Mouse (Mus musculus) regulatory T cell (primary cell): ENCODE results near the gene Tex21.

Experiments
- in situ Hi-C: fragments of 300-600 bp; cut with MboI, MseI; formaldehyde crosslinking; loops from one replicate; pipeline ENCODE4 v1.15.1; 2025; ENCODE audit warnings: high pct_unique_total_duplicates

The Tex21 gene

GRCm38 (mm10) chr12:76246646-76247045 is at the start of gene Tex21:
Gene Tex21 (minus strand): TSS chr12:76246746.
- in situ Hi-C loops, result no loop called here

- in situ Hi-C loops, result no loop called here
Observed at GRCm38 (mm10) chr12:76293192-76293591, 46.6 kb upstream of the Tex21 start.

DNA sequence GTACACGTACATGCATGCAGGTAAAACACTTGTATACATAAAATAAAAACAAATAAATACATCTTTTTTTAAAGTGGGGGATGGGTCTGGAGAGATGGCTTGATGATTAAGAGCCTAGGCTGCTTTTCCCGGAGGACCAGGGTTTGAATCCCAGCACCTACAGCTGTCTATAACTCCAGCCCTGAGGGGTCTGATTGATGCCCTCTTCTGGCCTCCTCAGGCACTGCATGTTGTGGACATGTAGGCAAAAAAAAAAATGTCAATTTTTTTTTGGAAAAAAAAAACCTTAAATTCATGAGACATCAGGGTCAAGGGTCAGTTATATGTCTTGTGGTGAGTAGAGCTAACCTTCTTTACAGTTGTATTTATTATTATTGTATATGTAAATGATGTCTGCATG is 43.7 kb upstream of the Tex21 start:
- in situ Hi-C loops, result no loop called here

DNA sequence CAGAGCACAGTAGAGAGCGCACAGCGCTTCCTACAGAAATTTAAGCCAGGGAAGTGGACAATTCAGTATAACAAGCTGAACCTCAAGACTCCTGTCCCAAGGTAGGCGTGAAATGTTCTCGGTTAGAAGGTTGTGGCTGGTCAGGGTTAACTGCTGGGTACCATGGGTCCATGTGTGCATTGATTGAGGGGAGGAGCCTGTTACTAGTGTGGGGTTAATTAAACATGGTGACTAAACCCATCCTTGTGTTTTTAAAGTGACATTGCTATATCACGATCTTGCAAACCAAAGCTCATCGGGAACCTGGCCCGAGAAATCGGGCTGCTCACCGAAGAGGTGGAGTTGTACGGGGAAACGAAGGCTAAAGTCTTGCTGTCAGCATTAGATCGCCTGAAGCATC is 42.9 kb upstream of the Tex21 start:
- in situ Hi-C loops, result loop anchor here (10.0 kb wide), 1 partner anchor 745 kb away; no protein-coding TSS in a partner anchor

DNA sequence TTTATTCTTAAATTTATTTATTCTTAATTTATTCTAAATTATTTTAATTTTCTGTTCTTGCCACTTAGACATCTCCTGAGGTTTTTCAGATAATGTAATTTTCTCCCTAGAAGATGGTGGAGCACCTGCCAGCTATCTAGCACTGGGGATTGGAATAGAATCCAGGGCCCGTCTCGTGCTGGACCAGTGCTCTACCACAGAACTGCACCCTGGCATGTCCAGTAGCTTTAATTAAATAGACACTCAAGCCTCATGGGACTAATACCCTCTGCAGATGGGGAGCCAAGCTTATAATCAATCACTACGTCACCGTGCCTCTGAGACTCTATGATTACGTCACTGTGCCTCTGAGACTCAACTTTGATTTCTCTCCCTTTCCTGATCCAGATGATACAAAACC is 41.9 kb upstream of the Tex21 start:
- in situ Hi-C loops, result loop anchor here (10.0 kb wide), 1 partner anchor 746 kb away; no protein-coding TSS in a partner anchor

GRCm38 (mm10) chr12:76287986-76288385 is 41.4 kb upstream of the Tex21 start:
- in situ Hi-C loops, result loop anchor here (10.0 kb wide), 1 partner anchor 747 kb away; no protein-coding TSS in a partner anchor

- in situ Hi-C loops, result loop anchor here (10.0 kb wide), 1 partner anchor 749 kb away; no protein-coding TSS in a partner anchor
Observed at GRCm38 (mm10) chr12:76285418-76285817, 38.9 kb upstream of the Tex21 start.

DNA sequence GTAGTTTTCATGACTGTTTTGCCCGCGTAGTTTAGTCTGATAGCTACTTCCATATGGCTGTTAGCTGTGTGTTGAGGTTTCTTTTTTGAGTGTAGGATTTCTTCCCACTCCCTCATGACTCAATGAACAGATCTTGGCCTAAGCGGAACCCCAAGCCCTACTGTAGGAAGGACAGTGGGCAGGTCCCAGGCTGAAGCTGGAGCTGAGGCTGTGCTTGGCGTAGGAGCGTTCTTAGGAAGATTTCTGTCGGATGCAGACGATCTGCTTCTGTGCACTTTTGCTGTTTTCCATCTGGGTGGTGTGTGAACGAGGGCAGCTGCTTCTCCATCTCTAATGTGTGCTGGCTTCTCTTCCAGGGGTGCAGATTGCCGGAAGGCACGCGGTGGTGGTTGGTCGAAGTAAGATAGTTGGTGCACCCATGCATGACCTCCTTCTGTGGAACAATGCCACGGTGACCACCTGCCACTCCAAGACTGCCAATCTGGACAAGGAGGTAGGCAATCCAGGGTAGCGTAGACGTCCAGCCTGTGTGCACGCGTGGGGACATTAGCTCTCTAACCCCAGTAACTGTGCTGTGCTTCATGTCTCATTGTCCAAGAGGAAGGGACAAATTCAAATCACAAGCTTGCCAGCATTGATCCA is 36.1 kb upstream of the Tex21 start:
- in situ Hi-C loops, result loop anchor here (10.0 kb wide), 1 partner anchor 752 kb away; no protein-coding TSS in a partner anchor

DNA sequence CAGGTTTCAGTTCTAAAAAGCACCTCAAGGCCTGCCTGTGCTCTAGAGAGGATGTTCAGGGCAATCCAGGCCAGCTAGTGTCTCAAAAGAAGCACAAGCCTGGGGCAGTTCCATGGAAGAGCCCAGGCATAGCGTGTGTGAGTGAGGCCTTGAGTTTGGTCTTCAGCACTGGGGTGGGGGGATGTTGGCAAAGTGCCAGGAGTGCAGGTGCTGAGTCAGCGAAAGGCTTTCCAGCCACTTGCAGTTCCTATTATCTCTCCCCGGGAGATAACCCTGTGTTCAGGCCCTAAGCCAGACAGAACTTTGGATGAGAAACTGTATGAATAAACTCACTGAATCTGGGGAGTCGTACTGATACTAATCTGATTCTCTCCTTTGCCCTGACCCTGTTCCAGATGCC is 35.6 kb upstream of the Tex21 start:
- in situ Hi-C loops, result loop anchor here (10.0 kb wide), 1 partner anchor 753 kb away; no protein-coding TSS in a partner anchor

DNA sequence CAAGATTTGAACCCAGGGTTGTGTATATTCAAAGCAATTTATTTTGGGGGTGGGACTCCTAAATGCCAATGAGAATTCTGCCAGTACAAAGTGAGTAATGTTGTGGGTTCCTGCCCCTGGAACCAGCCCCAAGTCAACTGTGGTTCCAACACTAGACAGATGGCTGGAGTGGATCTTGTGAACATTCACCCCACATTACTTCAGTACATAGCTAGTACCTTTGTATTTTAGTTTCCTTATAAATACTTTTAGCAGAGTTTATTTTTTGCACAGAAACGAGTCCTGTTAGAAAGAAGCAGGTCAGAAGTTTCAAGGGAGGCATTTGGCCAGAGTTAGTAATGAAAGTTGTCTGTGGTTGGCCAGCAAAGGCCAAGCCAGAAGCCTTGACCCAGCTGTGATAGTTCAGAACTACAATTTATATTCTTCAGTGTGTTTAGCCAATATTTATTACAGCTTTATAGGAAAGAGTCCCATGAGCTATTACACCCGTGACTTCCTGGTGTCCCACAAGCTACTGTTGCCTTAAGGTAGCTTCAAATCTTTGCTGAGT is 34.6 kb upstream of the Tex21 start:
- in situ Hi-C loops, result loop anchor here (10.0 kb wide), 1 partner anchor 754 kb away; no protein-coding TSS in a partner anchor

DNA sequence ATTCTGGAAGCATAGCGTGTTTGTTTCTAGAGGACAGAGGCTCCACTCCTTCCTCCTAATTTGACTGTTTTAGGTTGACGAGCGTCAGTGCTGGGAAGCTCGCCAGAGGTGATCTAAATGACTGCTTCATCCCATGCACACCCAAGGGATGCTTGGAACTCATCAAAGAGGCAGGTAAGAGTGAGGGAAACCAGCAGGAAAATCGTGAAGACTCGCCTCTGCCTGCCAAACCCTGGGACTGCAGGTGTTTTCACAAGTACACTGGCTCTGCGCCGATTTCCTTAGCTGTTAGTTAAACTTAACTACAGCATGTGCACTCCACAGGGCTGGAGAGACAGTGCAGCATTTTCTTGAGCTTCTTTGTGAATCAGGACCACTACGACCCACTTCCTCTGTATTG is 34.0 kb upstream of the Tex21 start:
- in situ Hi-C loops, result loop anchor here (10.0 kb wide), 1 partner anchor 754 kb away; no protein-coding TSS in a partner anchor

DNA sequence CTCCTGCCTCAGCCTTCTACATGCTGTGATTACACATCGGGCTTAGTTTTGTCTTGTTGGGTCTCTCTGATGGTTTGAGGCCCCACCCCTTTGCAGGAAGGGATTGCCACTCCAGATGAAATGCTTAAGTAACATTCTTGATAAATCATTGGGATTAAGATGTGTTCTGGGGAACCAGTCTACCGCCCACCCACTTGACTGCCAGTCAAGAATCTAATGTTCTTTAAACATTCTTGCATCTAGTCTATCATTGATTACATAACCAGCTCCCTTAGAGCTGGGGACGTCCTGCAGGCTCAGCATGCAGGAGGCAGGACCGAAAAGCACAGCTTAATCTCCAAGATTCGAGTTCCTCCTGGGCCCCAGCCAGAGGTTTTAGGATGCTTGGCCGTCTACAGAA is 31.7 kb upstream of the Tex21 start:
- in situ Hi-C loops, result no loop called here

- in situ Hi-C loops, result no loop called here
Observed at GRCm38 (mm10) chr12:76272610-76273524, 26.3 kb upstream of the Tex21 start.

DNA sequence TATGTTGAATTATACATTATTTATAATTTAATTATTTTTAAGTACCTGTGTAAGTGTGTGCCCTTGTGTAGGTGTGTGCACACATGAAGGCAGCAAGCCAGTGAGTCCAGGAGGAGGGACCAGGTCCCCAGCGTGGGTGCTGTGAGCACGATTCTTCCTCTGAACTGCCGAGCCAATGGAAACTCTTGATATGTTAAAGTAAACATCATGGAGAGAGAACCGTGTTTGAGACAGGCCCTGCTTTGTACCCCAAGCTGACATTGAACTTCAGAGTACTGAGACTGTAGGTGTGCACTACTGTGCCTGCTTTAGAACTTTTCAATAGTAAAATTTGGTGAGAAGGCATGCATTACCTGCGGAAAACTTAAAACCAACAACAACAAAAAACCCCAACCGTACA is 25.0 kb upstream of the Tex21 start:
- in situ Hi-C loops, result no loop called here

DNA sequence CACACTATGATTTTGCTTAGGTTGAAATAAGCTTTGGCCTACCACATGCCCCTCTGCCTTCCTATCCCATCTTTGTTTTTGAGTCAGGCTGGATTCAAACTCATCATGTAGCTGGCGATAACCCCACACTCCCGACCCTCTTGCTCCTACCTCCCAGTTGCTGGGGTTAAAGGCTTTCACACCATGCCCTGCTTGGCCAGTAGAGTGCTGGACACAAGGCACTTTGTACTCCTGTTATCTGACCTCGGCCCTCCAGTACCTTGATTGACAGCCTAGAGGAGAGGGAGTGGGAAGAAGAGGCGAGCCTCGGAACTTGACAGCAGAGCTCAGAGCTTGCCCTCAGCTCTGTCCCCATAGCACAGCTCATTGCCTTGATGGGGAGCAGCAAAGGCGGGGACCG is 22.6 kb upstream of the Tex21 start:
- in situ Hi-C loops, result no loop called here

DNA sequence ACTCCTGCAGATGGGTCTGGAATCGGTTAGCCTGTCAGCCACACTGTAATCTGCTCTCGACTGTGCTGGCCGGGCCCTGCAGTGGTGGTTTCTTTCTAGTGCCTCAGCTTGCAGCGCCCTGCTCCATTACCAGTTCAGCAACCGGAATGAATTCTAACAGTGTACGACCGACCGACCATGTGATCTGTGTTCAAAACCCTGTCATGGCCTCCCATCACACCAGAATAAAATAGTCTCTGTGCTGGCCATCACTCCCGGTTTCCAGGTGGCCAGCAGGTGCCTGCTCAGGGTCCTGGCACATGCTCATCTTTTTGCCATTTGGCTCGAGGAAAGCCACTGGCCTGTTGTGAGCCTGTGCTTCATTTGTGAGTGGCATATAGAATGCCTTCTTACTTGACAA is 22.1 kb upstream of the Tex21 start:
- in situ Hi-C loops, result no loop called here

- in situ Hi-C loops, result no loop called here
Observed at GRCm38 (mm10) chr12:76266875-76267274, 20.3 kb upstream of the Tex21 start.

DNA sequence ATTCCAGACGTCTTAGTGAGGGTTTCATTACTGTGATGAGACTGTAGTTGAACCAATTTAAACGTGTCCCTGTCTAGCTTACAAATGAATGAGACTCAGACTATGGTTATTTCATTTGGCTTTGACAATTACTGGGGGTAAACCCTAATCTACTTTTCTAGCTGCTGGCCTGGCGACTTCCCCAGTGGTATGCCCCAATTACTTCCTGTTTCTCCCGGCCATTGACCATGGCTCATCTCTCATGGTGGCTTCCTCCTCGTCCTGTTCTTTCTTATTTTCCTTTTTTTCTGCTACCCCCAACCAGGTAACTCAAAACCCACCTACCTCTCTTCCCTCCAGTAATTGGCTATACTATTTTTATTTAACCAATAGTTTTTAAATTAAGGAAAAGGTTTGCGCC is 18.5 kb upstream of the Tex21 start:
- in situ Hi-C loops, result no loop called here

- in situ Hi-C loops, result loop anchor here (5.0 kb wide), 1 partner anchor 78 kb away; no protein-coding TSS in a partner anchor
Observed at GRCm38 (mm10) chr12:76264325-76264965, 17.9 kb upstream of the Tex21 start.

DNA sequence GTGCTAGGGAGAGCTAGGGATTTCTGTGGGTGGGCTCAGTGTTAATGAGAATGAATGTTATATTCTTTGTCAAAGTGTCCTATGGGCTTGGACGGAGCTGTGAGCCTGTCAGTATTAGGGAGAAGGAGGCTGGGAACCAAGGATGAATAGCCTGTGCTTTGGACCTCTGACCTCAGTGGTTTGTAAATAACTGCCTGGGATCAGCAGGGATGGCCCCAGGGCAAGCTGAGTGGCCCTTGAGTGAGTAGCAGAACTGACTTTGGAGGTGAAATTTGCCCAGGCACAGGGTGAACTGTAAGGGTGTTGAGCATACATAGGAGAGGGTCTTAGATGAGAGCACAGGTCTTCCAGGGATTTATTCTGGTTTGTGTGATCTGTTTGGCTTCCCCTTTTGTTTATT is 17.3 kb upstream of the Tex21 start:
- in situ Hi-C loops, result loop anchor here (5.0 kb wide), 1 partner anchor 78 kb away; no protein-coding TSS in a partner anchor

DNA sequence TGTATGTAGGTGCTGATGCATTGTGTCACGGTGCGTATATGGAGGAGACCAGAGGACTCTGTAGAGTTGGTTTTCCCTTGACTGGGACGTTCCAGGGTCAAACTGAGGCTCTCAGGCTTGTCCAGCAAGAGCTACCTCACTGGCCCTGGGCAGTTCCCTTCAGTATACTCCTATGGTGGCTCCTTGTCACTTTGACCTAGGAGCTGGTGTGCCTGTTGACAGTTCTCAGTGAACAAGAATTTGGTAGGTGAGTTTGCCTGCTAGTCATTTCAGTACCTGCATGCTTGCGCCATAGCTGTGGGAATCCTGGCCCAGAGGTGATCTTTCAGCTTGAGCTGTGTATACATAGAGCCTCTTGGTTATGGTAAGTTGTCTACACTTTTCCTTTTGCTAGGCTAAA is 16.4 kb upstream of the Tex21 start:
- in situ Hi-C loops, result loop anchor here (5.0 kb wide), 1 partner anchor 79 kb away; no protein-coding TSS in a partner anchor
